Mouse (Mus musculus) hindbrain, embryonic 14.5 days (tissue): ENCODE data around the gene Ern1. TPM values are rescaled to one million over a fixed set of nuclear protein-coding genes. Genes with fewer than 3 reads are reported as not detected.

ENCODE experiments used
- ATAC-seq: fragments of 200-750 bp; cut with Nextera tagmentation; 2 replicates; pipeline ENCODE4 v1.8.0; 2017; ENCODE audit warnings: moderate number of reproducible peaks, mild to moderate bottlenecking, moderate TSS enrichment, moderate library complexity; ENCODE audit not compliant: low FRiP score
- DNase-seq: peaks from one replicate; pipeline ENCODE4 v3.0.0-alpha.2; 2015; ENCODE audit warnings: low spot score
- H3K27ac ChIP-seq: fragments of 300-500 bp; sonication (generic); 2 replicates; pipeline ENCODE4 v1.5.1; 2014; ENCODE audit warnings: mild to moderate bottlenecking, moderate library complexity
- H3K27me3 ChIP-seq: fragments of 300-500 bp; sonication (generic); 2 replicates; pipeline ENCODE4 v1.6.1; 2014; ENCODE audit warnings: mild to moderate bottlenecking, low read length, mixed read lengths; ENCODE audit not compliant: control insufficient read depth, insufficient read depth
- H3K36me3 ChIP-seq: fragments of 300-500 bp; sonication (generic); replicated peaks from 2 replicates; pipeline ENCODE4 v1.6.1; 2014; ENCODE audit not compliant: control insufficient read depth, insufficient read depth
- H3K4me1 ChIP-seq: fragments of 300-500 bp; sonication (generic); replicated peaks from 2 replicates; pipeline ENCODE4 v1.6.1; 2014; ENCODE audit warnings: antibody characterized with exemption, low read length, mixed read lengths; ENCODE audit not compliant: control insufficient read depth, insufficient read depth
- H3K4me2 ChIP-seq: fragments of 300-500 bp; sonication (generic); replicated peaks from 2 replicates; pipeline ENCODE4 v1.6.1; 2014; ENCODE audit warnings: mild to moderate bottlenecking, moderate library complexity
- H3K4me3 ChIP-seq: fragments of 300-500 bp; sonication (generic); replicated peaks from 2 replicates; pipeline ENCODE4 v1.5.1; 2014; ENCODE audit warnings: mild to moderate bottlenecking, low read length
- H3K9ac ChIP-seq: fragments of 300-500 bp; sonication (generic); 2 replicates; pipeline ENCODE4 v1.6.1; 2014
- H3K9me3 ChIP-seq: fragments of 300-500 bp; sonication (generic); 2 replicates; pipeline ENCODE4 v1.6.1; 2016; ENCODE audit warnings: low read length; ENCODE audit not compliant: control insufficient read depth
- WGBS: fragments of 180-500 bp; shearing (Covaris S2); extraction: QIAGEN DNeasy Blood & Tissue Kit; methylation state at CpG from one replicate; pipeline ENCODE4 v1.1.7; 2014; 5-methylcytosine and 5-hydroxymethylcytosine counted together
- polyA plus RNA-seq: library from polyadenylated mRNA; unstranded; fragments of >200 nt; fragmentation: Nextera tagmentation; extraction: Ambion mirVana; gene quantifications from 2 replicates; pipeline ENCODE4 v1.2.1, GENCODE M21; 2014

Gene Ern1
- polyA plus RNA-seq, 1 experiment from 2014 or later: 7.2 TPM

DNA sequence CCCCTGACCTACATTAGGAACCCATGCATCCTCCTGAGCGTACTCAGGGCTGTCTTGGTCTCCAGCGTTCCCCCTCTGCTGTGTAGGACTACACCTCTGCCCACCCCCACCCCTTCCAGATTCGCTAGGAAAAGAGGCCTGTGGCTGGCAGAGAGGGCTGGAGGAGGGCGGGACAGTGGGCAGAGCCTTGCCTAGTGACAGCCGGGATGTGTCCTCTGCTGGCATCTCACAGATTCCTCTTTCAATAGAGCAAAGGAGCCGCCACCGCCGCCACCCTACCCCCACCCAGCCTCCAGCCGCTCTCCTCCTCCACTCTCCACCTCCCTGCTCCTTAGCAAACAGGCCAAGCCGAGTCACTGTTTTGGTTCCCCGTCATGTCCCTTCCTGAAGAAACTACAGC is 122.9 kb downstream of the Ern1 start:
- Histone ChIP-seq H3K9me3 (no peaks in the 10 kb centered on the region), H3K36me3 (no peaks in the 10 kb centered on the region), H3K9ac (no peak overlapping the region; the same call in 1 of the 2 replicates), H3K4me1 (no peaks in the 10 kb centered on the region; the same call in 1 of the 2 replicates), H3K27me3 (no peaks in the 10 kb centered on the region), H3K4me3 (no peak overlapping the region), H3K4me2 (0 out of 2 replicates have a peak overlapping the region, but pooled peaks have one; percentile 5), H3K27ac (no peak overlapping the region)
- WGBS: 4% methylated on average over 9 of the region's 11 CpGs
- peak; percentile 51; the same call in 1 of the 2 replicates for ATAC-seq
- DNase-seq: no peak

- Histone ChIP-seq H3K9me3 (no peaks in the 10 kb centered on the region), H3K4me2 (no peak overlapping the region), H3K36me3 (no peaks in the 10 kb centered on the region), H3K27me3 (no peaks in the 10 kb centered on the region), H3K4me1 (no peaks in the 10 kb centered on the region), H3K27ac (no peak overlapping the region), H3K9ac (no peak overlapping the region), H3K4me3 (no peak overlapping the region)
- ATAC-seq: no peak
- DNase-seq: no peak
- WGBS: 18% methylated on average over 5 of the region's 5 CpGs
These were observed 128.3 kb downstream of the Ern1 start for GRCm38 (mm10) chr11:106359350-106359749.

DNA sequence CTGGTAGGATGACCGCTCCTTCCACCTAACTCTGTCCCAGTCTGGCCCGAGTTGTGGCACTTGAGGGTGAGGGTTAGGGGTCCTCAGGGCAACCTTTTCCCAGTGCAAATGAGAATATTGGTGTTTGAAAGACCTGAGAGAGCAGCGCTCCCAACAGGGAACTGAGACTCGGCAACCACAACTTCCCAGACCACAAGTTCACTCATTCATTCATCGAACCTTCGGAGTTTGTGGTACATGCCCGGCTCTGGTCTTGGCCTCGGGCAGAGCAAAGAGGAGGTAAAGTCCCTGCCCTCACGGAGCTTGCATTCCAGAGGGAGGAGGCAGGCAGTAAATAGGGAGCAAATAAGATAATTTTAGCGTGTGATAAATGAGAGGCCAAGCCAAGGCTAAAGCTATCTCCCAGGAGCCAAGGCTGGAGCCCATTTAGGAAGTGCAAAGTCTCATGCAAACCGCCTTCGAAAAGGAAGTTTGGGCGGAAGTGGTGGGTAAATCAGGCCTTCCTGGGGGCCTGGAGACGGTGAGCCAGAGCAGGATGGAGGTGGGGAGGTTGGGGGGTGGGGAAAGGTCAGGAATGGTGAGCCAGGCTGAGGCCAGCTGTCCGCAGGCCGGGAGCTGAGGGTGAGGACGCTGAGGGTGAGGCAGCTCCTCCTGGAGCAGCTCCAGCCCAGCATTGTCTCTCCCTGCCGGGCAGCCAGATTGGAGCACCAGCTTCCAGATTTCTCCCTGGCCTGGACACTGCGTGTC is 132.1 kb downstream of the Ern1 start:
- no peaks in the 10 kb centered on the region for H3K9me3 ChIP-seq
- no peak for ATAC-seq
- WGBS: 73% methylated on average over 19 of the region's 19 CpGs
- H3K4me2 ChIP-seq: no peak overlapping the region
- no peaks in the 10 kb centered on the region for H3K36me3 ChIP-seq
- no peak overlapping the region for H3K4me3 ChIP-seq
- DNase-seq: no peak
- no peak overlapping the region for H3K27ac ChIP-seq
- no peaks in the 10 kb centered on the region for H3K27me3 ChIP-seq
- no peak overlapping the region for H3K9ac ChIP-seq
- H3K4me1 ChIP-seq: no peaks in the 10 kb centered on the region

DNA sequence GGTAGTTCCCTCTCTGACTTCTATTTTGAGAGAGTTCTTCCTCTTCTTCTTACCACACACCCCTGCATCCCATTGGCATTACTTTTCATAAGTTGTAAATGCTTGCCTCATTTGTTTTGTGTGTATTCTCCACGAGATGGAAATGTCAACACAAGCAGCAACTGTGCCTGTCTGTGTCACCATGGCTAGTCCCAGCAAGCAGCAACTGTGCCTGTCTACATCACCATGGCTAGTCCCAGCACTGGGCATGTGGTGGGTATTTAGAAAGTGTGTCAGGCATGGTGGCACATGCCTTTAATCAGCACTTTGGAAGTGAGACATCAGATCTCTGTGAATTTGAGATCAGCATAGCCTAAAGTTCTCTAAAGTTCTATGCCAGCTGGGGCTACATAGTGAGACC is 133.5 kb downstream of the Ern1 start:
- Histone ChIP-seq H3K4me1 (no peaks in the 10 kb centered on the region), H3K4me2 (no peak overlapping the region), H3K9me3 (no peaks in the 10 kb centered on the region), H3K27ac (no peak overlapping the region), H3K36me3 (no peaks in the 10 kb centered on the region), H3K9ac (no peak overlapping the region), H3K27me3 (no peaks in the 10 kb centered on the region), H3K4me3 (no peak overlapping the region)
- no peak for DNase-seq
- no peak for ATAC-seq
- 68% methylated on average over 1 of the region's 1 CpGs for WGBS

GRCm38 (mm10) chr11:106353188-106353587 is 134.5 kb downstream of the Ern1 start, which contains the start of gene Scn4a:
TSS of gene Scn4a (minus strand) at chr11:106353288.
- no peaks in the 10 kb centered on the region for H3K4me1 ChIP-seq
- ATAC-seq (no peak), DNase-seq (no peak)
- H3K9me3 ChIP-seq: no peaks in the 10 kb centered on the region
- no peaks in the 10 kb centered on the region for H3K27me3 ChIP-seq
- H3K9ac ChIP-seq: no peak within 1 kb of the TSS
- no peak within 1 kb of the TSS for H3K27ac ChIP-seq
- H3K4me3 ChIP-seq: no peak within 1 kb of the TSS
- no peaks in the 10 kb centered on the region for H3K36me3 ChIP-seq
- WGBS: 91% methylated on average over 12 of the region's 12 CpGs
- H3K4me2 ChIP-seq: no peak within 1 kb of the TSS

DNA sequence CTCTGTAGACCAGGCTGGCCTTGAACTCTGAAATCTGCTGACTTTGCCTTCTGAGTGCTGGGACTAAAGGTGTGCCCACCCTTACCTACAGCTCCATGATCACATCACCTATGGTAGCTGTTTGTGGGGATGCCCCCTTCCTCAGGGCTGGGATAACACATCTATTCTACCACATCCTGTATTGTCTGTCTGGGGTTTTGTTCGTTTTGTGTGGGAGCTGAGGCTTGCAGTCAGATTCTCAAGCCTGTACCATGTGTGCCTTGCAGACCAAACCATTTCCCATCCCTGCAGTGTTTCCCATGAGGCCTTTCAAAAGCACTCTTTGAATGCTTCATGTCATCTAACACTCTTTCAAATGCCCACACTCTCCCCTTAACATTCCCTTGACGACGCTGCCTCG is 135.7 kb downstream of the Ern1 start:
- H3K36me3 ChIP-seq: no peaks in the 10 kb centered on the region
- H3K4me2 ChIP-seq: no peak overlapping the region
- no peak overlapping the region for H3K4me3 ChIP-seq
- H3K4me1 ChIP-seq: no peaks in the 10 kb centered on the region
- DNase-seq: no peak
- no peaks in the 10 kb centered on the region for H3K27me3 ChIP-seq
- H3K9ac ChIP-seq: no peak overlapping the region
- ATAC-seq: no peak
- H3K9me3 ChIP-seq: no peaks in the 10 kb centered on the region
- WGBS: 75% methylated on average over 4 of the region's 4 CpGs
- H3K27ac ChIP-seq: no peak overlapping the region

DNA sequence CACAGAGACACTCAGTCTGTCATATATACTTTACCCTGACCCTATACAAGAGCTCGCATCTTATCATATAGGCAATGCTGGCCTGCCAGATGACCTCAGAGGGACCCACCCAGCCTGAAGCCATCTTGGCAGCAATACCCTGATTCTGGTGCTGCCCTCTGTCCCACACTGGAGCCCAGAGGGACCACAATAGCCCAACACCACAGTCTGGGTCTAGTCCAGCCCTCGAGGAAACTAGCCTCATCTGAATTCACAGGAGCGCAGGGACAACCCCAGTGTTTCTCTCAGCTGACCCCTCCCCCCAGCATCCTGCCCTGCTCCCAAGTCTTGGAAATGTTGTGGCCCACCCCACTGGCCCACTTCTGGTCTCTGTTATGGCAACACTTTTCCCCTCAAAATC is 136.4 kb downstream of the Ern1 start:
- Histone ChIP-seq H3K27ac (no peak overlapping the region), H3K4me3 (no peak overlapping the region), H3K9ac (no peak overlapping the region), H3K36me3 (no peaks in the 10 kb centered on the region), H3K9me3 (no peaks in the 10 kb centered on the region), H3K4me2 (no peak overlapping the region), H3K27me3 (no peaks in the 10 kb centered on the region), H3K4me1 (no peaks in the 10 kb centered on the region)
- DNase-seq (no peak), ATAC-seq (no peak)
- WGBS: 62% methylated on average over 3 of the region's 3 CpGs

- no peaks in the 10 kb centered on the region for H3K4me1 ChIP-seq
- H3K4me2 ChIP-seq: no peak overlapping the region
- H3K9ac ChIP-seq: no peak overlapping the region
- H3K27ac ChIP-seq: no peak overlapping the region
- H3K9me3 ChIP-seq: no peaks in the 10 kb centered on the region
- ATAC-seq: no peak
- H3K4me3 ChIP-seq: no peak overlapping the region
- no peak for DNase-seq
- H3K36me3 ChIP-seq: no peaks in the 10 kb centered on the region
- 68% methylated on average over 5 of the region's 5 CpGs for WGBS
- no peaks in the 10 kb centered on the region for H3K27me3 ChIP-seq
These were observed 136.8 kb downstream of the Ern1 start for GRCm38 (mm10) chr11:106350853-106351252.

- no peak overlapping the region for H3K27ac ChIP-seq
- whole genome bisulfite sequencing: 88% methylated on average over 6 of the region's 6 CpGs
- no peak overlapping the region for H3K9ac ChIP-seq
- DNase-seq: no peak
- H3K9me3 ChIP-seq: no peaks in the 10 kb centered on the region
- no peaks in the 10 kb centered on the region for H3K36me3 ChIP-seq
- ATAC-seq: no peak
- no peak overlapping the region for H3K4me2 ChIP-seq
- no peaks in the 10 kb centered on the region for H3K4me1 ChIP-seq
- no peak overlapping the region for H3K4me3 ChIP-seq
- no peaks in the 10 kb centered on the region for H3K27me3 ChIP-seq
These were observed 137.9 kb downstream of the Ern1 start for GRCm38 (mm10) chr11:106349772-106350171.

GRCm38 (mm10) chr11:106344910-106345309 is 142.7 kb downstream of the Ern1 start:
- no peaks in the 10 kb centered on the region for H3K9me3 ChIP-seq
- H3K27me3 ChIP-seq: no peaks in the 10 kb centered on the region
- no peak overlapping the region for H3K27ac ChIP-seq
- 58% methylated on average over 6 of the region's 6 CpGs for WGBS
- no peaks in the 10 kb centered on the region for H3K4me1 ChIP-seq
- DNase-seq (no peak), ATAC-seq (no peak)
- no peak overlapping the region for H3K4me2 ChIP-seq
- H3K36me3 ChIP-seq: no peaks in the 10 kb centered on the region
- no peak overlapping the region for H3K4me3 ChIP-seq
- no peak overlapping the region for H3K9ac ChIP-seq
